Mouse (Mus musculus): Measurements from ENCODE around the gene Ces2c. TPM values are rescaled to one million over a fixed set of nuclear protein-coding genes. Genes with fewer than 3 reads are reported as not detected.

Gene Ces2c
- not detected in 2 replicates for polyA plus RNA-seq (2012; rRNA removed)

DNA sequence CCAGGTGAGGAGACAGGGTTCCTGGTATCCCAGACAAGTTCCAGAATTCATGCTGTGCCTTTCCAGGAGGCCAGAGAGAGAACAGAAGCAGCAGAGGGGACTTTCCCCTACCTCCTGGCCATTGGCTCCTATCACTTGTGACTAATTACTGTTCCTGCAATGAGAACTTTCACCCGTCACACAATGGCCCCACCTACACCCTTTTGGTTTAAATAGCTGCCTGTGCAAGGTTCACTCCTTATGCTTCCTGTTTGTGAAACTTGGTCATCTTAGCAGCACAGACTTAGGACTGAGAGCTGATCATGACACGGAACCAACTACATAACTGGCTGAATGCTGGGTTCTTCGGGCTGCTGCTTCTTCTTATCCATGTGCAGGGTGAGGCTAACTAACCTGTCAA lies at the start of gene Ces2c:
Ces2c (plus strand) TSS at position 238 of the 400 bp plus-strand sequence.

DNA sequence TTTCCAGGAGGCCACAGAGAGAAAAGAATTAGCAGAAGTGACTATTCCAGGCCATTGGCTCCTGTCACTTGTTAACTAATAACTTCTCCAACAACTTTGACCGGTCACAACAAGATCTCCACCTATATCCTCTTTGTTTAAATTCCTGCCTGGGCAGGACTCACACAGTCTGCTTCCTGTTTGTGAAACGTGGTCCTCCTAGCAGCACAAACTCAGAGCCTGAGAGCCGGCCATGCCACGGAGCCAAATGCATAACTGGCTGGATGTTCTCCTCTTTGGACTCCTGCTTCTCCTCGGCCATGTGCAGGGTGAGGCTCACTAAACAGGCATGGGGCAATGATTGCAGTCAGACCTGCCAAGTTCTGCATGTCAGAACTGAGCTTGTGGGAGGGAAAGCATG lies 15.4 kb upstream of the Ces2c start, which contains the start of gene Ces2b:
Ces2b (plus strand) TSS at position 133 of the 400 bp plus-strand sequence.

Other genes starting within 250 kb of the Ces2c start
- gene Cdh16, start 222.7 kb upstream of the Ces2c start, polyA plus RNA-seq (2012; rRNA removed): 0.26 and 0.72 TPM in 2 replicates
- gene Rrad, start 215.7 kb upstream of the Ces2c start, polyA plus RNA-seq (2012; rRNA removed): 2.6 and 5.8 TPM in 2 replicates
- gene Ciao2b, start 205.1 kb upstream of the Ces2c start, polyA plus RNA-seq (2012; rRNA removed): 60.9 and 61.1 TPM in 2 replicates
- 0.07 and 0.13 TPM in 2 replicates for gene Ces2a, start 113.1 kb upstream of the Ces2c start, polyA plus RNA-seq (2012; rRNA removed)
- 0.12 and 0.16 TPM in 2 replicates for gene Ces2b, start 15.5 kb upstream of the Ces2c start, polyA plus RNA-seq (2012; rRNA removed)
- 0.02 TPM in 1 of 2 replicates, not detected in the other for gene Ces2e, start 79.2 kb downstream of the Ces2c start, polyA plus RNA-seq (2012; rRNA removed)
- 0.02 TPM in 1 of 2 replicates, not detected in the other for gene Ces2f, start 100.3 kb downstream of the Ces2c start, polyA plus RNA-seq (2012; rRNA removed)
- gene Ces2g, start 114.7 kb downstream of the Ces2c start, polyA plus RNA-seq (2012; rRNA removed): 0.27 and 0.44 TPM in 2 replicates
- not detected in 2 replicates for gene Ces2h, start 153.8 kb downstream of the Ces2c start, polyA plus RNA-seq (2012; rRNA removed)
- not detected in 2 replicates for gene Ces3a, start 201.5 kb downstream of the Ces2c start, polyA plus RNA-seq (2012; rRNA removed)
- gene Ces3b, start 236.7 kb downstream of the Ces2c start, polyA plus RNA-seq (2012; rRNA removed): not detected in 2 replicates